Mouse (Mus musculus): ENCODE results near the gene Zfp580. TPM values are rescaled to one million over a fixed set of nuclear protein-coding genes. Genes with fewer than 3 reads are reported as not detected.

Gene Zfp580
- polyA plus RNA-seq, 1 experiment from 2014 or later: 25.0 TPM

DNA sequence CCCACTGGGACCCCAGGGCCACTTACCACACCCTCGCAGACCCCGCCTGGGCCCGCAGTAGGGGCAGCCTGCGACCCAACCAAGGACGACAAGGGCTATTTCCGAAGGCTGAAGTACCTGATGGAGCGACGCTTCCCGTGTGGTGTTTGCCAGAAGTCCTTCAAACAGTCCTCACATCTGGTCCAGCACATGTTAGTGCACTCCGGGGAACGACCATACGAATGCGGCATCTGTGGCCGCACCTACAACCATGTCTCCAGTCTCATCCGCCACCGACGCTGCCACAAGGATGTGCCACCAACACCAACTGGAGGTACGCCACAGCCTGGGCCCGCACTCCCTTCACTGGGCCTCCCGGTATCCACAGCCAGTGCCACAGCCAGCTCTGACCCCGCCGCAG lies 21.8 kb upstream of the Zfp580 start:
- Histone ChIP-seq H3K9ac (replicated peaks; ENCODE audit: low read length) (no peak overlapping the region), H3K4me3 (ENCODE audit: low read depth, low read length) (no peak overlapping the region), H3K9me3 (replicated peaks; ENCODE audit: control insufficient read depth, low read length) (peaks cover 28% of the 10 kb centered on the region)

DNA sequence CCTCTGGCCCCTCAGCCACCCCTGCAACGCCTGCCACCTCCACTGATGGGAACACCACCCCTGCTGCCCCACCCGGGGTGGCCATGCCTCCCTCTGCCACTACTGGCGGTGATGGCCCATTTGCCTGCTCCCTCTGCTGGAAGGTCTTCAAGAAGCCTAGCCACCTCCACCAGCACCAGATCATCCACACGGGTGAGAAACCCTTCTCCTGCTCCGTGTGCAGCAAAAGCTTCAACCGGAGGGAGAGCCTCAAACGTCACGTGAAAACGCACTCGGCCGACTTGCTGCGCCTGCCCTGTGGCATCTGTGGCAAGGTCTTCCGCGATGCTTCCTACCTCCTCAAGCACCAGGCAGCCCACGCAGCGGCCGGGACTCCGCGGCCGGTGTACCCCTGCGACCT lies 21.4 kb upstream of the Zfp580 start:
- Histone ChIP-seq H3K9ac (replicated peaks; ENCODE audit: low read length) (no peak overlapping the region), H3K9me3 (replicated peaks; ENCODE audit: control insufficient read depth, low read length) (peaks cover 28% of the 10 kb centered on the region), H3K36me3 (replicated peaks; ENCODE audit: control insufficient read depth, insufficient read depth, low read depth, low read length) (peaks cover 46% of the 10 kb centered on the region), H3K4me2 (ENCODE audit: low read depth, low read length) (no peak overlapping the region), H3K4me1 (ENCODE audit: control insufficient read depth, insufficient read depth, low read length) (no peaks in the 10 kb centered on the region), H3K27me3 (ENCODE audit: control insufficient read depth, insufficient read depth, low read length) (no peaks in the 10 kb centered on the region), H3K27ac (replicated peaks; ENCODE audit: low read depth, low read length) (no peak overlapping the region), H3K4me3 (ENCODE audit: low read depth, low read length) (no peak overlapping the region)
- DNase-seq (ENCODE audit: low spot score): no peak
- ATAC-seq (replicated peaks; ENCODE audit: insufficient number of reproducible peaks, low FRiP score, low TSS enrichment, low read depth): no peak
- WGBS: 92% methylated on average over 21 of the region's 21 CpGs

More for the DNA sequence above, 21.8 kb upstream of the Zfp580 start:
- 94% methylated on average over 22 of the region's 22 CpGs for WGBS
- H3K36me3 ChIP-seq (replicated peaks; ENCODE audit: control insufficient read depth, insufficient read depth, low read depth, low read length): peaks cover 46% of the 10 kb centered on the region
- DNase-seq (ENCODE audit: low spot score) (no peak), ATAC-seq (replicated peaks; ENCODE audit: insufficient number of reproducible peaks, low FRiP score, low TSS enrichment, low read depth) (no peak)
- H3K27ac ChIP-seq (replicated peaks; ENCODE audit: low read depth, low read length): no peak overlapping the region
- no peak overlapping the region for H3K4me2 ChIP-seq (ENCODE audit: low read depth, low read length)
- H3K4me1 ChIP-seq (ENCODE audit: control insufficient read depth, insufficient read depth, low read length): no peaks in the 10 kb centered on the region
- H3K27me3 ChIP-seq (ENCODE audit: control insufficient read depth, insufficient read depth, low read length): no peaks in the 10 kb centered on the region

DNA sequence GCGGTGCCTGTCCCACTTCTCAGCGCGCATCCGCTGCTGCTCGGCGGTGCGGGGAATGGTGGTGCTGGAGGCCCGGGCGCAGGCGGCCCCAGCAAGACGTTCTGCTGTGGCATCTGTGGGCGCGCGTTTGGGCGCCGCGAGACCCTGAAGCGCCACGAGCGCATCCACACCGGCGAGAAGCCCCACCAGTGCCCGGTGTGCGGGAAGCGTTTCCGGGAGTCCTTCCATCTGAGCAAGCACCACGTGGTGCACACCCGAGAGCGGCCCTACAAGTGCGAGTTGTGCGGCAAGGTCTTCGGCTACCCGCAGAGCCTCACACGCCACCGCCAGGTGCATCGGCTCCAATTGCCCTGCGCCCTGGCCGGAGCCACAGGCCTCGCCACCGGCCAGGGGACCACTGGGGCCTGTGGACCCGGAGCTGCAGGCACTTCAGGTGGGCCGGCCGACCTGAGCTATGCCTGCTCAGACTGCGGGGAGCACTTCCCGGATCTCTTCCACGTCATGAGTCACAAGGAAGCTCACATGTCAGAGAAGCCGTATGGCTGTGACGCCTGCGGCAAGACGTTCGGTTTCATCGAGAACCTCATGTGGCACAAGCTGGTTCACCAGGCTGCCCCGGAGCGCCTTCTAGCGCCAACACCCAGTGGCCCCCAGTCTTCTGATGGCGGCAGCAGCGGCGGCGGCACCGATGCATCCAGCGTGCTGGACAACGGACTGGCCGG lies 20.6 kb upstream of the Zfp580 start:
- H3K36me3 ChIP-seq (replicated peaks; ENCODE audit: control insufficient read depth, insufficient read depth, low read depth, low read length): peaks cover 46% of the 10 kb centered on the region
- DNase-seq (ENCODE audit: low spot score): no peak
- H3K4me2 ChIP-seq (ENCODE audit: low read depth, low read length): no peak overlapping the region
- H3K27ac ChIP-seq (replicated peaks; ENCODE audit: low read depth, low read length): no peak overlapping the region
- 85% methylated on average over 63 of the region's 63 CpGs for WGBS
- H3K4me3 ChIP-seq (ENCODE audit: low read depth, low read length): no peak overlapping the region
- H3K4me1 ChIP-seq (ENCODE audit: control insufficient read depth, insufficient read depth, low read length): no peaks in the 10 kb centered on the region
- peaks cover 28% of the 10 kb centered on the region for H3K9me3 ChIP-seq (replicated peaks; ENCODE audit: control insufficient read depth, low read length)
- no peaks in the 10 kb centered on the region for H3K27me3 ChIP-seq (ENCODE audit: control insufficient read depth, insufficient read depth, low read length)
- ATAC-seq (replicated peaks; ENCODE audit: insufficient number of reproducible peaks, low FRiP score, low TSS enrichment, low read depth): no peak
- H3K9ac ChIP-seq (replicated peaks; ENCODE audit: low read length): no peak overlapping the region

DNA sequence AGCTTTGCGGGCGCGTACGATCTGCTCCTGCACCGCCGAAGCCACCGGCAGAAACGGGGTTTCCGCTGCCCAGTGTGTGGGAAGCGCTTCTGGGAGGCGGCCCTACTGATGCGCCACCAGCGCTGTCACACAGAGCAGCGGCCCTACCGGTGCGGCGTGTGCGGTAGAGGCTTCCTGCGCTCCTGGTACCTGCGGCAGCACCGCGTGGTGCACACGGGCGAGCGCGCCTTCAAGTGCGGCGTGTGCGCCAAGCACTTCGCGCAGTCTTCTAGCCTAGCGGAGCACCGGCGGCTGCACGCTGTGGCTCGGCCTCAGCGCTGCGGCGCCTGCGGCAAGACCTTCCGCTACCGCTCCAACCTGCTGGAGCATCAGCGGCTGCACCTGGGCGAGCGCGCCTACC lies 19.8 kb upstream of the Zfp580 start:
- ATAC-seq (replicated peaks; ENCODE audit: insufficient number of reproducible peaks, low FRiP score, low TSS enrichment, low read depth) (no peak), DNase-seq (ENCODE audit: low spot score) (no peak)
- no peak overlapping the region for H3K27ac ChIP-seq (replicated peaks; ENCODE audit: low read depth, low read length)
- peaks cover 50% of the 10 kb centered on the region for H3K36me3 ChIP-seq (replicated peaks; ENCODE audit: control insufficient read depth, insufficient read depth, low read depth, low read length)
- peaks cover 28% of the 10 kb centered on the region for H3K9me3 ChIP-seq (replicated peaks; ENCODE audit: control insufficient read depth, low read length)
- H3K4me2 ChIP-seq (ENCODE audit: low read depth, low read length): no peak overlapping the region
- 80% methylated on average over 46 of the region's 46 CpGs for WGBS
- H3K27me3 ChIP-seq (ENCODE audit: control insufficient read depth, insufficient read depth, low read length): no peaks in the 10 kb centered on the region
- H3K9ac ChIP-seq (replicated peaks; ENCODE audit: low read length): no peak overlapping the region
- H3K4me1 ChIP-seq (ENCODE audit: control insufficient read depth, insufficient read depth, low read length): no peaks in the 10 kb centered on the region
- no peak overlapping the region for H3K4me3 ChIP-seq (ENCODE audit: low read depth, low read length)

DNA sequence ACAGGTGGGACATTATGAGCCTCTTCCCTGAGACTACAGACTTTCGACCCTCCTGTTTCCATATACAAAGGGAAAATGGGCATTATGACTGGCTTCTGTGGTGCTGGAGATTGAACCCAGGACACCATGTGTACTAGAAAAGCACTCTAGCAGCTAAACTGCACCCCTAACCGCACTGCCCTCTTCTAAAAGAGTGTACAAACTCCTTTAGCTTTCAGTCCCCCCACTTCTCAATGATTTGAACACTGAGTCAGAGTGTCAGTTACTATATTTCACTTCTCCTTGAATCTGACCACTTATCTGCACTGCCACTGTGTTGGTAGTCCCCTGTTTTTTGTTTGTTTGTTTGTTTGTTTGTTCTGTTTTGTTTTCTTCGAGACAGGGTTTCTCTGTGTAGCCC lies 17.5 kb upstream of the Zfp580 start, which contains the start of gene 4632433K11Rik:
Gene 4632433K11Rik (plus strand): TSS at position 301 of the 400 bp plus-strand sequence.
- H3K9me3 ChIP-seq (replicated peaks; ENCODE audit: control insufficient read depth, low read length): peaks cover 28% of the 10 kb centered on the region
- 85% methylated on average over 3 of the region's 3 CpGs for WGBS

DNA sequence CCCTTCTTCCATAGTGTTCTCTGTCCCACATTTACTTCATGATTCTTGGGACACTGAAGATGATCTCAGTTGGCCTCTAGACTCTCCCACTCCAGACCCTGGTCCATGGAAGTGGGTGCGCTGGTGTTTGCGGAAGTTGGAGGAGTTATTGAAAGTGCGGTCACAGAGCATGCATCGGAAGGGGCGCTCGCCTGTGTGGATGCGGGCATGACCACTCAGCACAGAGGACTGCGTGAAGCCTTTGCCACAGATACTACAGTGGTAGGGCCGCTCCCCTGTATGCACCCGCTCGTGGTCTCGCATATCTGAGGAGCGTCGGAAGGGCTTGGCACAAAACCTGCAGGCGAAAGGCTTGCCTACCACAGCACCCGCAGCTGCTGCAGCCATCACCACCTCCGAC lies 15.7 kb upstream of the Zfp580 start:
- no peak overlapping the region for H3K9ac ChIP-seq (replicated peaks; ENCODE audit: low read length)
- no peak for DNase-seq (ENCODE audit: low spot score)
- H3K36me3 ChIP-seq (replicated peaks; ENCODE audit: control insufficient read depth, insufficient read depth, low read depth, low read length): peaks cover 26% of the 10 kb centered on the region
- H3K27me3 ChIP-seq (ENCODE audit: control insufficient read depth, insufficient read depth, low read length): no peaks in the 10 kb centered on the region
- WGBS: 93% methylated on average over 17 of the region's 17 CpGs
- no peaks in the 10 kb centered on the region for H3K4me1 ChIP-seq (ENCODE audit: control insufficient read depth, insufficient read depth, low read length)
- H3K4me2 ChIP-seq (ENCODE audit: low read depth, low read length): no peak overlapping the region
- H3K27ac ChIP-seq (replicated peaks; ENCODE audit: low read depth, low read length): no peak overlapping the region
- H3K4me3 ChIP-seq (ENCODE audit: low read depth, low read length): no peak overlapping the region
- peaks cover 14% of the 10 kb centered on the region for H3K9me3 ChIP-seq (replicated peaks; ENCODE audit: control insufficient read depth, low read length)
- ATAC-seq (replicated peaks; ENCODE audit: insufficient number of reproducible peaks, low FRiP score, low TSS enrichment, low read depth): no peak

More for the DNA sequence above, 17.5 kb upstream of the Zfp580 start, which contains the start of gene 4632433K11Rik:
- ATAC-seq (replicated peaks; ENCODE audit: insufficient number of reproducible peaks, low FRiP score, low TSS enrichment, low read depth) (no peak), DNase-seq (ENCODE audit: low spot score) (no peak)
- Histone ChIP-seq H3K9ac (replicated peaks; ENCODE audit: low read length) (no peak within 1 kb of the TSS), H3K4me1 (ENCODE audit: control insufficient read depth, insufficient read depth, low read length) (no peaks in the 10 kb centered on the region), H3K36me3 (replicated peaks; ENCODE audit: control insufficient read depth, insufficient read depth, low read depth, low read length) (peaks cover 44% of the 10 kb centered on the region), H3K4me3 (ENCODE audit: low read depth, low read length) (no peak within 1 kb of the TSS), H3K27me3 (ENCODE audit: control insufficient read depth, insufficient read depth, low read length) (no peaks in the 10 kb centered on the region), H3K4me2 (ENCODE audit: low read depth, low read length) (no peak within 1 kb of the TSS), H3K27ac (replicated peaks; ENCODE audit: low read depth, low read length) (no peak within 1 kb of the TSS)

DNA sequence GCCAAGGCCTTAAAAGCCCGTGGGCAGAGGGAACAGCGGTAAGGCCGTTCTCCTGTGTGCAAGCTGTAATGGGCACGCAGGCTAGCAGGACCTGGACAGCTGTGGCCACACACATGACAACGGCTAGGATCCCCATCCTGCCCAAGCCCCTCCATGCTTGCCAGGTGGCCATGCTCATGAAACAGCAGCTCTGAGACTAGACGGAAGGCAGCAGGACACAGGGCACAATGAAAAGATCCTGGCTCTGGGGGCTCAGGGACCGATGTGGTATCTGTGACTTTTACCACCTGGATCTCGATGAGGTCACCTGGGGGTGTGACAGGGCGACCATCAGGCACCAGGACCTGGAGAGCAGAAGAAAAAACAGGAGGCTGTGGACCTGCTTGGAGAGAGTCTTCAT lies 15.2 kb upstream of the Zfp580 start:
- Histone ChIP-seq H3K9me3 (replicated peaks; ENCODE audit: control insufficient read depth, low read length) (peaks cover 9% of the 10 kb centered on the region), H3K27ac (replicated peaks; ENCODE audit: low read depth, low read length) (no peak overlapping the region), H3K27me3 (ENCODE audit: control insufficient read depth, insufficient read depth, low read length) (no peaks in the 10 kb centered on the region), H3K9ac (replicated peaks; ENCODE audit: low read length) (no peak overlapping the region), H3K4me2 (ENCODE audit: low read depth, low read length) (no peak overlapping the region), H3K4me1 (ENCODE audit: control insufficient read depth, insufficient read depth, low read length) (no peaks in the 10 kb centered on the region), H3K36me3 (replicated peaks; ENCODE audit: control insufficient read depth, insufficient read depth, low read depth, low read length) (peaks cover 21% of the 10 kb centered on the region), H3K4me3 (ENCODE audit: low read depth, low read length) (no peak overlapping the region)
- WGBS: 92% methylated on average over 9 of the region's 9 CpGs
- DNase-seq (ENCODE audit: low spot score) (no peak), ATAC-seq (replicated peaks; ENCODE audit: insufficient number of reproducible peaks, low FRiP score, low TSS enrichment, low read depth) (no peak)

DNA sequence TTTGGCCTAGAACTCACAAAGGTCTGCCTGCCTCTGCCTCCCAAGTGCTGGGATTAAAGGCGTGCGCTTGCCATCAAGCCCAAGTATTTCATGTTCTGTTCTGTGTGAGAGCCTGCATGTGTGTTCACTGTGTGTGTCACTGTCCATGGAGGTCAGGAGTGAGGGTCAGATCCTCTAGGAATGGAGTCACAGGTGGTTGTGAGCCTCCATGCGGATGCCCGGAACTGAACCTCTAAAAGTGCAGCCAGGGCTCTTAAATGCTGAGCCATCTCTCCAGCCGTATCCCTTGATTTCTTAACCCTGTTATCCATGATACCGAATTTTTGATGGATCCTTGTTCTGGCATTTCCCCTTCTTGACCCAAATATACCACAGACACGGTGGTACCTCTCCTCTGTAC lies 14.3 kb upstream of the Zfp580 start:
- no peak for ATAC-seq (replicated peaks; ENCODE audit: insufficient number of reproducible peaks, low FRiP score, low TSS enrichment, low read depth)
- Histone ChIP-seq H3K9ac (replicated peaks; ENCODE audit: low read length) (no peak overlapping the region), H3K4me1 (ENCODE audit: control insufficient read depth, insufficient read depth, low read length) (no peaks in the 10 kb centered on the region), H3K9me3 (replicated peaks; ENCODE audit: control insufficient read depth, low read length) (no peaks in the 10 kb centered on the region), H3K36me3 (replicated peaks; ENCODE audit: control insufficient read depth, insufficient read depth, low read depth, low read length) (peaks cover 12% of the 10 kb centered on the region), H3K4me3 (ENCODE audit: low read depth, low read length) (no peak overlapping the region), H3K27me3 (ENCODE audit: control insufficient read depth, insufficient read depth, low read length) (no peaks in the 10 kb centered on the region), H3K4me2 (ENCODE audit: low read depth, low read length) (no peak overlapping the region), H3K27ac (replicated peaks; ENCODE audit: low read depth, low read length) (no peak overlapping the region)
- 89% methylated on average over 7 of the region's 7 CpGs for WGBS
- no peak for DNase-seq (ENCODE audit: low spot score)

Data from embryonic facial prominence, embryonic 11.5 days (tissue).